Mouse (Mus musculus) ES-E14 (cell line): ENCODE data around the gene Sept9.
A peak's percentile ranks its signal among the peaks of the same experiment; 100 is the strongest.

ENCODE experiments used
- CHD2 ChIP-seq: IDR thresholded peaks from 2 replicates; pipeline ENCODE4 v1.6.1; 2014; ENCODE audit warnings: mild to moderate bottlenecking, low read depth, low read length, inconsistent platforms
- ZC3H11A ChIP-seq: IDR thresholded peaks from 2 replicates; pipeline ENCODE4 v1.6.1; 2012; ENCODE audit warnings: low read depth, mild to moderate bottlenecking, inconsistent platforms, low read length, borderline replicate concordance
- ZNF384 ChIP-seq: IDR thresholded peaks from 2 replicates; pipeline ENCODE4 v1.6.1; 2012; ENCODE audit warnings: low read depth, low read length, inconsistent platforms

DNA sequence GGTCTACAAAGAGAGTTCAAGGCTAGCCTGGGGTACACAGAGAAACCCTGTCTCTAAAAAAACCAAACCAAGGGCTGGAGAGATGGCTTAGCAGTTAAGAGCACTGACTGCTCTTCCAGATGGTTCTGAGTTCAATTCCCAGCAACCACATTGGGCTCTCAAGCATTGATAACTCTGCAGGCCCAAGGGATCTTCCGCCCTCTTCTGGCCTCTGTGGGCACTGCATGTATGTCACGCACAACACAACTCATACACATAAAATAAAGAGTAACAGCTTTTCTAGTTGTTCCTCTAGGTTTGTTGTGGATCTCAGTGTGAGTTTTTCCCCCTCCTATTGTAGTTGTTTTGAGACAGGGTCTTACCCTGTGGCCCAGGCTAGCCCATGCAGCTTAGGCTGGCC is 192.8 kb downstream of the Sept9 start:
- TF ChIP-seq CHD2 (no peak), ZNF384 (no peak), ZC3H11A (0 out of 2 replicates have a peak, but pooled peaks have one; percentile 15)
